Mouse (Mus musculus): ENCODE data around the gene Shbg.

Gene Shbg

DNA sequence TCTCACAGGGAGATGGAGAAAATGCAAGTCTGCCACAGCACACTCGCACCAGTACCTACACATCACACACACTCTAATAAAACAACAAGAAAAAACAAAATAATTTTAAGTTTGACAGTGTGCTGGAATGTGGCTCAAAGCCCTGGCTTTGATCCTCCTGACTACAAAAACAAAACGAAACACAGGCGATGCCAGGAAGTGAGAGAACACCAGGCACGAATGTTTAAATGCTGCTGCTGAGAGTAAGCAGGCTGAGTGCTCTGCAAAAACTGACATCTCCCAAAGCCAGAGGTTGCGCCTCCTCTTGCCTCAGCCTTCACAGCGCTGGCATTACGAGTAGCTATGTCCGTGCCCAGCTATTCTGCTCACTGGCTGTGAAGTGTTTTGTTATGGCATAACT, 52.6 kb downstream of the Shbg start:
- DNase-seq (ENCODE audit: low spot score) = no peak
